Mouse (Mus musculus) midbrain, embryonic 16.5 days (tissue): Measurements from ENCODE around the gene Tlr8. TPM values are rescaled to one million over a fixed set of nuclear protein-coding genes. Genes with fewer than 3 reads are reported as not detected.
A peak's percentile ranks its signal among the peaks of the same experiment; 100 is the strongest.

Experiments
- ATAC-seq: fragments of 200-750 bp; cut with Nextera tagmentation; 2 replicates; pipeline ENCODE4 v1.8.0; 2017; ENCODE audit warnings: moderate TSS enrichment
- H3K27ac ChIP-seq: fragments of 300-500 bp; sonication (generic); 2 replicates; pipeline ENCODE4 v1.5.1; 2014; ENCODE audit warnings: mild to moderate bottlenecking, low read length, mixed read lengths
- H3K27me3 ChIP-seq: fragments of 300-500 bp; sonication (generic); 2 replicates; pipeline ENCODE4 v1.6.1; 2014; ENCODE audit warnings: low read depth, low read length, mixed read lengths; ENCODE audit not compliant: control insufficient read depth, insufficient read depth
- H3K36me3 ChIP-seq: fragments of 300-500 bp; sonication (generic); 2 replicates; pipeline ENCODE4 v1.6.1; 2014; ENCODE audit warnings: mild to moderate bottlenecking, low read length, moderate library complexity, mixed read lengths; ENCODE audit not compliant: control insufficient read depth, insufficient read depth
- H3K4me1 ChIP-seq: fragments of 300-500 bp; sonication (generic); 2 replicates; pipeline ENCODE4 v1.6.1; 2014; ENCODE audit warnings: mild to moderate bottlenecking, low read length, mixed read lengths; ENCODE audit not compliant: control insufficient read depth, insufficient read depth
- H3K4me2 ChIP-seq: fragments of 300-500 bp; sonication (generic); 2 replicates; pipeline ENCODE4 v1.6.1; 2014; ENCODE audit warnings: mild to moderate bottlenecking, low read length, mixed read lengths
- H3K4me3 ChIP-seq: fragments of 300-500 bp; sonication (generic); 2 replicates; pipeline ENCODE4 v1.5.1; 2014; ENCODE audit warnings: low read depth, mild to moderate bottlenecking, low read length, moderate library complexity, mixed read lengths
- H3K9ac ChIP-seq: fragments of 300-500 bp; sonication (generic); 2 replicates; pipeline ENCODE4 v1.6.1; 2014; ENCODE audit warnings: low read depth, low read length, mixed read lengths
- H3K9me3 ChIP-seq: fragments of 300-500 bp; sonication (generic); replicated peaks from 2 replicates; pipeline ENCODE4 v1.6.1; 2014; ENCODE audit warnings: mild to moderate bottlenecking, low read length, mixed read lengths; ENCODE audit not compliant: control insufficient read depth, poor library complexity, severe bottlenecking
- WGBS: fragments of 180-500 bp; shearing (Covaris S2); extraction: QIAGEN DNeasy Blood & Tissue Kit; methylation state at CpG from one replicate; pipeline ENCODE4 v1.1.7; 2014; 5-methylcytosine and 5-hydroxymethylcytosine counted together
- polyA plus RNA-seq: library from polyadenylated mRNA; unstranded; fragments of >200 nt; fragmentation: Nextera tagmentation; extraction: Ambion mirVana; gene quantifications from 2 replicates; pipeline ENCODE4 v1.2.1, GENCODE M21; 2015

The Tlr8 gene
- polyA plus RNA-seq, 1 experiment from 2014 or later, result not detected

DNA sequence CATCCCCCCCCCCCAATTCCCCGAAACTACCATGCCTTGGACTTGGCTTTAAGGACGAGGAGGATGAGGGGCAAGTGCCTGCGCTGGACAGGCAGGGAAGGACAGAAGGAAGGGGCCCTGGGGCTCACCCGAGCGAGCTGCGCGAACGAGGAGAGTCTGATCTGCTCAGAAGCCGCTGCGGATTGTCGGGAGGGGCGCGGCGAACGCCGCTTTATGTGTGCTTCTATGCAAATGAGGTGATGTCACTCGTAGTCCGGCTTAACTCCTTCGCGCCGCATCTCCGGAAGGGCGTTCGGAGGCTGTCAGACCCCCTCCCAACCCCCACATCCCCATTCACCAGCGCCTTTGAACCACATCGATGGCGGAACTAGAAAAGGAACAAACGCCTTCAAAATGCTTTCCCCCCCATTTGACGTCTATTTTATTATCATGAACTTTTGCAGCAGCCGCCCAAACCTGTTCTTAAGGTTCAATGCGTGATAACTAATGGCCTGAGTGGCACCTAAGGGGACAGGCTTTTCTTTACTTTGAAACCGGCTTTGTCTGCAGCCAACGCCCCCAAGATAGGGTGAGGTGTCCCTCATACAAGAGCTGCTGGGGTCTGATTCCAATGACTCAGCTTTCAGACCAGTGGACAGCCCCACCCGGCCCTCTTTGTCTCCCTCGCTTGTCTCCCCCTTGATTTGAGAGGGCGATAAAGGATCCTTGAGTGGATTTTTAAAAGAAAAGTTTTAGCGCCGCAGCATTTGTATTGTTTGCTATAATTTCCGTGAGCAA lies 55.0 kb downstream of the Tlr8 start, which contains the start of gene Tmsb4x:
TSS of gene Tmsb4x (minus strand) at position 338 of the 777 bp plus-strand sequence.
- no peaks in the 10 kb centered on the region for H3K27me3 ChIP-seq
- H3K9ac ChIP-seq, result peak within 1 kb of the TSS; percentile 85
- peak within 1 kb of the TSS; percentile 53 for H3K4me2 ChIP-seq
- ATAC-seq, result peak; percentile 91
- H3K4me1 ChIP-seq, result peaks cover 5% of the 10 kb centered on the region; the same call in 1 of the 2 replicates
- H3K4me3 ChIP-seq, result peak within 1 kb of the TSS; percentile 57
- no peaks in the 10 kb centered on the region for H3K9me3 ChIP-seq
- H3K36me3 ChIP-seq, result no peaks in the 10 kb centered on the region
- peak within 1 kb of the TSS; percentile 96 for H3K27ac ChIP-seq
- WGBS, result 15% methylated on average over 32 of the region's 39 CpGs

DNA sequence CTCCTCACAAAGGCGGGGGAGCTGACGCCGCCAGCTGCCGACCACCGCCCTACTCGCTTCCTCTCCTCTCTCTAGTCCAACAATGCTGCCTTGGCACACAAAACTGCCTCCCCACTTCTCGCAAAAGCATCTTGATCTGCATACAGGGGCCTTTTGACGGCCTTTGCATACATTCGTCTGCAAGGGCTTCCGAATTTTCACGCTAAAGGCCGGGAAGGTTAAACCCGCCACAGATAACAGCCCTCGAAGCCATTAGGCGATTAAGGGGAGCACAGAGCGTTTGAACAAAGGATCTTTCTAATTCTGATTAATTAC lies 55.7 kb downstream of the Tlr8 start:
- no peaks in the 10 kb centered on the region for H3K9me3 ChIP-seq
- 21% methylated on average over 16 of the region's 16 CpGs for WGBS
- H3K4me2 ChIP-seq, result no peak overlapping the region
- H3K9ac ChIP-seq, result peak overlapping the region; percentile 85
- H3K36me3 ChIP-seq, result no peaks in the 10 kb centered on the region
- peak overlapping the region; percentile 57 for H3K4me3 ChIP-seq
- ATAC-seq, result no peak
- H3K27ac ChIP-seq, result peak overlapping the region; percentile 96
- H3K4me1 ChIP-seq, result peaks cover 5% of the 10 kb centered on the region; the same call in 1 of the 2 replicates
- H3K27me3 ChIP-seq, result no peaks in the 10 kb centered on the region

DNA sequence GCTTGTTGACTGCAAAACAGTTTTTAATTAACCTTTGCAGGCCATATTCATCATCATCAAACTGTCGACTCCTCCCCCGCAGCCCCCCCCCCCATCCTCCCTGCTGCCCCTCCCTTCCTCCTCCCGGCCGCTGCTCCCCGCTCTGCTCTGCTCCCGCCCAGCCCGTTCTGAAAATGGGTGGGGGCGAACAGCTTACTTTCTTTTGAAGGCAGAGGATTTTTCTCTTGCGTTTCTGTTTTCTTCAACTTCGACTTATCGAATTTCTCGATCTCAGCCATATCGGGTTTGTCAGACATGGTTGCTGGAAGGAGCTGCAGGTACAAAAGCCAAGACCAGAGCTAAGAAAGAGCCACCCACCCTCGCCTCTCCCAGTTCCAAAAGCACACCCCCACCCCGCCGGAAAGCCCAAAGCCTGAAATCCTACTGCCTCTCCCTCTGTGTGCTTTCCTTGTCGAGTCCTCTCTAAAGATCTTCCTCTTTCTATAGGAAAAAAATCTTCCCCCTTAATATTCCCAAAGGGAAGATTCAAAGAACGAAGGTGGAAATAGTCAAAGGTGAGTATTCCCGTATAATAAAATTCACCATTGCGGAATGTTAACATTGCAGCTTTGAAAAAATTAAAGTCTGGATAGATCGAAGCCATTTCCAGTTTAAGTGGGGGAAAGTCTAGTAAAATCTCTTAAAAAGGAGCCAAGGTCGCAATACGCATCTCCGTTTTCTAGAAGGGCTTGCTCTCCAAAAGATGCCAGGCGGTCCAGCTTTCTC lies 56.2 kb downstream of the Tlr8 start:
- Histone ChIP-seq H3K4me3 (peak overlapping the region; percentile 57), H3K9me3 (no peaks in the 10 kb centered on the region), H3K9ac (peak overlapping the region; percentile 85), H3K27ac (peak overlapping the region; percentile 96), H3K27me3 (no peaks in the 10 kb centered on the region), H3K4me2 (peak overlapping the region; percentile 68), H3K36me3 (no peaks in the 10 kb centered on the region), H3K4me1 (peaks cover 5% of the 10 kb centered on the region; the same call in 1 of the 2 replicates)
- 20% methylated on average over 22 of the region's 25 CpGs for WGBS
- no peak for ATAC-seq

DNA sequence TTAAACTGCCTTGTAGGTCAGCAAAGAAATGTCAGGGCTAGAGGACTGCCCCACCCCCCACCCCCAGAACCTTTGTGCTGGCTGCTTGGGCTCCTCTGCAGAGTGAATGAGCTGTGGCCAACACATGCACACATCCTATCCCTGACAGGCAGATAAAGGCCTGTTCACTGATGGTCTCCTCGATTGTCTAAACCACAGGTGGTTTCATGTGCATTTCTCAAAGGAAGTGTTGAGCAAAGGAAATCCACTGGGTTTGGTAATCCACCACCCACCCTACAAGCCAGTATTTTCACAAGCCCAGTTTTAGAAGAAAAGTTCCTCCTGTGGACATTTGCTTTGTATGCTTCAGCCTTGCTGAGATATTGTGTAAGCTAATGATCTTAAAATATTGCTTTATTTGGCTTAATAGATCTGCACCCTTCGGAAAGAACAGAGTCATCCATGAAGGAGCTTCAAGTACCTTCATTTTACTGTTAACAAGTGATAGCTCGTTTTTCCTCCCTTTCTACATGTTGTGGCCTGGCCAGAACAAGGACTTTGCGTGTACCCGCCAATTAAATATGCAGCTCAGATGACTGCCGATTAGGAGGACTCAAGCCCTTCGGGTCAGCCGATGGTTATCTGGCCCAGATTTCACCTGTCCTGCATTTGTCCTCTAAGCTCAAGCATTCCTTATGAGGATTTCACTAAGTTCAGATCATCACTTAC lies 58.2 kb downstream of the Tlr8 start:
- ATAC-seq, result no peak
- H3K4me2 ChIP-seq, result peak overlapping the region; percentile 68
- H3K9ac ChIP-seq, result no peak overlapping the region
- no peaks in the 10 kb centered on the region for H3K36me3 ChIP-seq
- H3K27ac ChIP-seq, result 0 out of 2 replicates have a peak overlapping the region, but pooled peaks have one; percentile 22
- H3K9me3 ChIP-seq, result no peaks in the 10 kb centered on the region
- H3K4me1 ChIP-seq, result peaks cover 3% of the 10 kb centered on the region; the same call in 1 of the 2 replicates
- H3K27me3 ChIP-seq, result no peaks in the 10 kb centered on the region
- WGBS, result 47% methylated on average over 8 of the region's 8 CpGs
- H3K4me3 ChIP-seq, result peak overlapping the region; percentile 57

DNA sequence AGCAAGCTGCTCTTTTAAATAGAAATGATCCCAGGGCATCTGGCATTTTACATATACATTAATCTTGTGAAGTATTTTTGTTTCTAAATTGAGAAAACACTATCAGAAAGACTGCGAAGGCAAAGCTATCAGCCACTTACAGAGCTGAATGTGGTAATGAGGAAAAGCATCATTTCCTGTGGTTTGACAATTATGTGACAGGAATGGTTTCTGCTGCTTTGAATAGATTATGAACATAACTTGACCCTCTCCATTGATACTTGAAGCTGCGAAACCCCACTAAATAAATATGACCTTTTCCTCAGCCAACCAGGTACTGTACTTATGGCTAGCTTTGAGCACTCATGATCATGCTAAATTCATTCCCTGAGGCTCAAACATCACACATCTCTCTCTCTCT lies 62.8 kb downstream of the Tlr8 start:
- Histone ChIP-seq H3K27ac (no peak overlapping the region), H3K4me1 (no peaks in the 10 kb centered on the region), H3K36me3 (no peaks in the 10 kb centered on the region), H3K9me3 (no peaks in the 10 kb centered on the region), H3K4me2 (no peak overlapping the region), H3K9ac (no peak overlapping the region), H3K27me3 (no peaks in the 10 kb centered on the region), H3K4me3 (no peak overlapping the region)
- ATAC-seq, result no peak
- WGBS, result 86% methylated on average over 2 of the region's 2 CpGs

DNA sequence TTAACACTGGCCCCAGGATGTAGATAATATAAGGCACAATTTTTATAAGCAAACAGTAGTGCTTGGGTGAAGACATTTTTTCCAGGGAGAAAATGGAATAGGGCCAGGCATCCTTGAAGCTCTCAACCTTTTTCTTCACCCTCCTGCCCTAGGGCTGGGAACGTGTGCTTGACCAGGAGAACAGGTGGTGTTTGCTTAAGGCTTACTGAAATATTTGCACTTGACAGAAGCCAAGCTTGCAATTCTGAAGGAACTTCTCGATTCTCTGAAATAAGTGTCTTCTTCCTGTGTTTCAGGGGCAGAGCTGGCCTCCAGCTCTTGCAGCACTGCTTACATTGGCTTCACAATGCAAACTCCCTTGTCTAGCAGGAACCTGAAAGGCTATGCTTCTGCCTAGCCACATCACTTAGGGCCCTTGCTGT lies 68.9 kb downstream of the Tlr8 start:
- H3K9ac ChIP-seq, result no peak overlapping the region
- no peaks in the 10 kb centered on the region for H3K4me1 ChIP-seq
- H3K27me3 ChIP-seq, result no peaks in the 10 kb centered on the region; the same call in 1 of the 2 replicates
- no peaks in the 10 kb centered on the region for H3K36me3 ChIP-seq
- no peak overlapping the region for H3K27ac ChIP-seq
- WGBS, result 68% methylated on average over 2 of the region's 2 CpGs
- no peak for ATAC-seq
- H3K4me2 ChIP-seq, result no peak overlapping the region
- H3K4me3 ChIP-seq, result no peak overlapping the region
- no peaks in the 10 kb centered on the region for H3K9me3 ChIP-seq

Other genes with a start within 250 kb of the Tlr8 start
- 4,447 and 4,880 TPM in 2 replicates for gene Tmsb4x, start 55.0 kb downstream of the Tlr8 start, polyA plus RNA-seq
- 0.16 and 0.33 TPM in 2 replicates for gene Tlr7, start 66.2 kb upstream of the Tlr8 start, polyA plus RNA-seq
- 7.9 and 8.3 TPM in 2 replicates for gene Prps2, start 118.4 kb upstream of the Tlr8 start, polyA plus RNA-seq